Mouse (Mus musculus) heart, embryonic 14.5 days (tissue): ENCODE measurements around the gene Pigs. TPM values are rescaled to one million over a fixed set of nuclear protein-coding genes. Genes with fewer than 3 reads are reported as not detected.

ENCODE experiments used
- ATAC-seq: fragments of 200-750 bp; cut with Nextera tagmentation; 2 replicates; pipeline ENCODE4 v1.8.0; 2017; ENCODE audit warnings: low read depth, moderate TSS enrichment; ENCODE audit not compliant: insufficient number of reproducible peaks, insufficient read depth, low FRiP score
- H3K27ac ChIP-seq, 2 experiments: fragments of 200-500 bp in 1 of 2; fragments of 300-500 bp in 1 of 2; sonication (generic) in 1 of 2; replicated peaks in 1 of 2; 2 replicates each; pipeline ENCODE4 v1.5.1; 2012 to 2014; ENCODE audit warnings: low read depth in 2 of 2, low read length in 2 of 2, control low read depth in 1 of 2, mild to moderate bottlenecking in 1 of 2, mixed read lengths in 1 of 2; ENCODE audit not compliant: control insufficient read depth in 1 of 2, insufficient read depth in 1 of 2
- H3K27me3 ChIP-seq: fragments of 300-500 bp; sonication (generic); 2 replicates; pipeline ENCODE4 v1.6.1; 2014; ENCODE audit warnings: mild to moderate bottlenecking, low read length, control low read depth; ENCODE audit not compliant: control insufficient read depth, insufficient read depth
- H3K36me3 ChIP-seq: fragments of 300-500 bp; sonication (generic); 2 replicates; pipeline ENCODE4 v1.6.1; 2014; ENCODE audit warnings: mild to moderate bottlenecking, control low read depth, low read length, mixed read lengths; ENCODE audit not compliant: control insufficient read depth, insufficient read depth
- H3K4me1 ChIP-seq, 2 experiments: fragments of 200-500 bp in 1 of 2; fragments of 300-500 bp in 1 of 2; sonication (generic) in 1 of 2; 2 replicates each; pipeline ENCODE4 v1.6.1; 2012 to 2014; ENCODE audit warnings: low read length in 2 of 2, control low read depth in 1 of 2, mixed read lengths in 1 of 2; ENCODE audit not compliant: control insufficient read depth in 2 of 2, insufficient read depth in 2 of 2
- H3K4me2 ChIP-seq: fragments of 300-500 bp; sonication (generic); 2 replicates; pipeline ENCODE4 v1.6.1; 2014; ENCODE audit warnings: mild to moderate bottlenecking, low read length
- H3K4me3 ChIP-seq, 2 experiments: fragments of 200-500 bp in 1 of 2; fragments of 300-500 bp in 1 of 2; sonication (generic) in 1 of 2; 2 replicates each; pipeline ENCODE4 v1.5.1; 2012 to 2014; ENCODE audit warnings: low read length in 2 of 2, mild to moderate bottlenecking in 2 of 2, control low read depth in 1 of 2, low read depth in 1 of 2, moderate library complexity in 1 of 2; ENCODE audit not compliant: control insufficient read depth in 1 of 2, insufficient read depth in 1 of 2
- H3K9ac ChIP-seq: fragments of 300-500 bp; sonication (generic); 2 replicates; pipeline ENCODE4 v1.6.1; 2014; ENCODE audit warnings: mild to moderate bottlenecking, low read length
- H3K9me3 ChIP-seq: fragments of 300-500 bp; sonication (generic); 2 replicates; pipeline ENCODE4 v1.6.1; 2016; ENCODE audit warnings: low read length, control low read depth; ENCODE audit not compliant: control insufficient read depth
- WGBS: fragments of 180-500 bp; shearing (Covaris S2); extraction: QIAGEN DNeasy Blood & Tissue Kit; methylation state at CpG from one replicate; pipeline ENCODE4 v1.1.7; 2014; 5-methylcytosine and 5-hydroxymethylcytosine counted together
- polyA plus RNA-seq: library from polyadenylated mRNA; unstranded; fragments of >200 nt; fragmentation: Nextera tagmentation; extraction: Ambion mirVana; gene quantifications from 2 replicates; pipeline ENCODE4 v1.2.1, GENCODE M21; 2014

Gene Pigs
- polyA plus RNA-seq = 51.3 and 55.7 TPM in 2 replicates

GRCm38 (mm10) chr11:78327634-78328511 is at the start of gene Pigs:
Gene Pigs (plus strand): TSS chr11:78328415.
- 9% methylated on average over 37 of the region's 37 CpGs for WGBS
- peak within 1 kb of the TSS; percentile 92 for H3K9ac ChIP-seq
- ATAC-seq = peak; percentile 95
- H3K36me3 ChIP-seq = peaks cover 2% of the 10 kb centered on the region
- H3K4me2 ChIP-seq = peak within 1 kb of the TSS; percentile 97
- peak within 1 kb of the TSS; percentile 88 to 94 for H3K4me3 ChIP-seq
- H3K4me1 ChIP-seq = peaks cover 6 to 13% of the 10 kb centered on the region in 2 experiments; a peak in 3 of 4 replicates
- peak within 1 kb of the TSS in 1 of 2 experiments; percentile 34; a peak in 1 of 4 replicates for H3K27ac ChIP-seq
- no peaks in the 10 kb centered on the region for H3K9me3 ChIP-seq
- H3K27me3 ChIP-seq = no peaks in the 10 kb centered on the region

- WGBS = 69% methylated on average over 7 of the region's 7 CpGs
- no peak overlapping the region for H3K27ac ChIP-seq
- H3K27me3 ChIP-seq = no peaks in the 10 kb centered on the region
- no peak for ATAC-seq
- H3K9ac ChIP-seq = no peak overlapping the region
- no peaks in the 10 kb centered on the region for H3K4me1 ChIP-seq
- peaks cover 100% of the 10 kb centered on the region for H3K36me3 ChIP-seq
- no peak overlapping the region for H3K4me2 ChIP-seq
- no peaks in the 10 kb centered on the region for H3K9me3 ChIP-seq
- no peak overlapping the region for H3K4me3 ChIP-seq
Observed at GRCm38 (mm10) chr11:78278853-78279252, 49.4 kb upstream of the Pigs start.

GRCm38 (mm10) chr11:78279586-78279985 is 48.6 kb upstream of the Pigs start:
- no peak for ATAC-seq
- Histone ChIP-seq H3K27me3 (no peaks in the 10 kb centered on the region), H3K9me3 (no peaks in the 10 kb centered on the region), H3K36me3 (peaks cover 100% of the 10 kb centered on the region), H3K9ac (no peak overlapping the region), H3K4me2 (no peak overlapping the region), H3K4me1 (no peaks in the 10 kb centered on the region), H3K27ac (no peak overlapping the region), H3K4me3 (no peak overlapping the region)
- WGBS = 90% methylated on average over 4 of the region's 4 CpGs

GRCm38 (mm10) chr11:78289146-78289763 is 39.0 kb upstream of the Pigs start:
- peaks cover 82% of the 10 kb centered on the region for H3K36me3 ChIP-seq
- H3K27ac ChIP-seq = no peak overlapping the region
- H3K9me3 ChIP-seq = no peaks in the 10 kb centered on the region
- H3K9ac ChIP-seq = no peak overlapping the region
- H3K27me3 ChIP-seq = no peaks in the 10 kb centered on the region
- no peak for ATAC-seq
- H3K4me1 ChIP-seq = no peaks in the 10 kb centered on the region
- H3K4me3 ChIP-seq = no peak overlapping the region
- H3K4me2 ChIP-seq = no peak overlapping the region
- WGBS = 90% methylated on average over 7 of the region's 7 CpGs

- WGBS = 87% methylated on average over 4 of the region's 4 CpGs
- Histone ChIP-seq H3K4me3 (no peak within 1 kb of the TSS), H3K9ac (no peak within 1 kb of the TSS), H3K9me3 (no peaks in the 10 kb centered on the region), H3K36me3 (peaks cover 68% of the 10 kb centered on the region), H3K4me2 (no peak within 1 kb of the TSS), H3K4me1 (no peaks in the 10 kb centered on the region), H3K27me3 (no peaks in the 10 kb centered on the region), H3K27ac (no peak within 1 kb of the TSS)
- no peak for ATAC-seq
Observed at GRCm38 (mm10) chr11:78290654-78291053, 37.6 kb upstream of the Pigs start, which contains the start of gene BC030499. Gene BC030499 (plus strand): TSS chr11:78290841.

GRCm38 (mm10) chr11:78294585-78294984 is 33.6 kb upstream of the Pigs start:
- no peak overlapping the region for H3K4me3 ChIP-seq
- no peak overlapping the region for H3K27ac ChIP-seq
- no peak overlapping the region for H3K4me2 ChIP-seq
- H3K36me3 ChIP-seq = peaks cover 29% of the 10 kb centered on the region
- no peak for ATAC-seq
- H3K27me3 ChIP-seq = no peaks in the 10 kb centered on the region
- H3K4me1 ChIP-seq = no peaks in the 10 kb centered on the region
- H3K9me3 ChIP-seq = no peaks in the 10 kb centered on the region
- no peak overlapping the region for H3K9ac ChIP-seq
- 93% methylated on average over 6 of the region's 6 CpGs for WGBS

GRCm38 (mm10) chr11:78300917-78301316 is 27.3 kb upstream of the Pigs start:
- Histone ChIP-seq H3K9me3 (no peaks in the 10 kb centered on the region), H3K4me1 (peaks cover 0 to 9% of the 10 kb centered on the region in 2 experiments; a peak in 1 of 4 replicates), H3K36me3 (peaks cover 27% of the 10 kb centered on the region), H3K4me2 (peak overlapping the region; percentile 89), H3K9ac (peak overlapping the region; percentile 80), H3K27ac (peak overlapping the region; percentile 43 to 77; a peak in 2 of 4 replicates), H3K27me3 (no peaks in the 10 kb centered on the region), H3K4me3 (peak overlapping the region; percentile 76 to 81)
- WGBS = 65% methylated on average over 7 of the region's 7 CpGs
- ATAC-seq = no peak
